Mouse (Mus musculus): Measurements from ENCODE around the gene Olfr484.
"Not testable (repeated sequence)": the region's sequence is repeated elsewhere in the genome, so short reads cannot be mapped to it uniquely, and the experiment has no call there.

Gene Olfr484

DNA sequence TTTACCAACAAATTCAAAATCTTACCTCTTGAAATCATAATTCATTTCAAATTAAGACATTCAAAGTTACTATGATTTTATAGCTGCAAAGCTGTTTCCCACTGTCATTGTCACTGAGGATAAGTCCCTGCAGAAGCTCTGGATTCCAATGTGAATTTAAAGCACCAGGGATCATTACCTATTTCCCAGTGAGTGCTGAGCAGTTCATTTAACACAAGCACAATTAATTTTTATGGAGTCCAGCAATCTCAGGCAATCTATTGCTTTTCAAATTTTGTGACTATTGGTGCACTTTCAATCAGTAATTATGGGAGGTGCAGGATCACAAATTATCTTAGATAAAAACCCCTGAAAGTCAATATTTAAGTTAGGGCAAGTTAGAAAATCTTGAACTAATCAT lies at the start of gene Olfr484:
Gene Olfr484 (minus strand): TSS at position 101 of the 400 bp plus-strand sequence.
- DNase-seq (ENCODE audit: low read depth, low spot score) = no peak

DNA sequence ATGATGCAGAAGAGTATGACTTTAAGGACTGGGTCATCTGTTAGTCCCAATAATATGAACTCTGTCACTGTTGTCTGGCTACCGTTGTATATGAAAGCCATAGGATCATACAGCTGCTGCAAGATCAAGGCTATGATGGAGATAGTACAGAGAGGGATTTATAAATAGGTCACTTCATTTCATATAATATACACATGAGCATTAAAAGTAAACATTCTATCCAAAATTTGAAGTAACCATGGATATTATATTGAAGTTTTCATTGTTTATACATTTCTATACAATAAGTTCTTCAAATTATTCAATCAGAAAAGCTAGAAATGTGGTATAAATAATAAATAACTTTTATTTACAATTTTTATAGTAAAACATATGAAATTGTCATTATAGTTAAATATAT lies 45.4 kb upstream of the Olfr484 start, which contains the start of gene Olfr486:
Gene Olfr486 (minus strand): TSS at position 101 of the 400 bp plus-strand sequence.
- DNase-seq (ENCODE audit: low read depth, low spot score) = not testable (repeated sequence)

DNA sequence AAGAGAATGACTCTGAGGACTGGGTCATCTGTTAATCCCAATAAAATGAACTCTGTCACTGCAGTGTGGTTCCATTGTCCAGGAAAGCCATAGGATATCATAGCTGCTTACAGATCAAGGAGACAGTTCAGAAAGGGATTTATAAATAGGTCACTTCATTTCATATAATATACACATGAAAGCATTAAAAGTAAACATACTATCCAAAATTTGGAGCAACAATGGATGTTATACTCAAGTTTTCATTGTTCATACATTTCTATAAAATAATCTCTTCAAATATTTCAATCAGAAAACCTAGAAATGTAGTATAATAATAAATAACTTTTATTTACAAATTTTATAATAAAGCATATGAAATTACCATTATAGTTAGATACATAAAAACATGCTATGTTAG lies 32.5 kb upstream of the Olfr484 start, which contains the start of gene Olfr485:
Gene Olfr485 (minus strand): TSS at position 101 of the 400 bp plus-strand sequence.
- DNase-seq (ENCODE audit: low read depth, low spot score) = no peak

DNA sequence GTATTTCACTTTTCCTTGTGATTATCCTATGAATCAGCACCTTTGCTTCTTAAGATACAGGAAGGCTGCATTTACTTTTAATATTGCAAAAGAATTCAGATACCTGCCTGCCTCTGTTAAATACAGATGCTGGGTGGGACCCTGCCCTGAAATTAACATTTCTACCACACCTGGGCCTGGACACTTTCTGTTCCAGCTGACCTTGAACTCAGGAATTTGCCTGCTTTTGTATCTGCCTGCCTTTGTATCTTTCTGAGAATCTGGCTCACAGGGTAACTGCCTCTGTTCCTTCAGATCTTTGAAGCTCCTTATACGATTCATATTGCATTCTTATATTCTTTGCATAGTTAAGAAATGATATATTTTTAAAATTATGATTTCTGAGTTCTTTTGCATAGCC lies 5.8 kb downstream of the Olfr484 start:
- DNase-seq (ENCODE audit: low read depth, low spot score) = no peak

DNA sequence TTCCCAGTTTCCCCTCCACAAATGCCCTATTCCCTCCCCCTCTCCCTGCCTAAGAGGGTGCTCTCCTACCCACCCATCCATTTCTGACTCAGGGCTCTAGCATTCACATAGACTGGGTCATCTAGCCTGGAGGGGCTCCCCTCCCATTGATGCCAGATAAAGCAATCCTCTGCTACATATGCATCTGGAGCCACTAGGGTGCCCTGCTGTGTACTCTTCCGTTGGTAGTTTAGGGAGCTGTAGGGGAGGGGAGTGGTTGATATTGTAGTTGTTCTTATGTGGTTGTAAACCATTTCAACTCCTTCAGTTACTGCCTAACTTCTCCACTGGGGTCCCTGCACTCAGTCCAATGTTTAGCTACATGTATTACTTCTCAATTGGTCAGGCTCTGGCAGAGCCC lies 6.6 kb downstream of the Olfr484 start:
- no peak for DNase-seq (ENCODE audit: low read depth, low spot score)

DNA sequence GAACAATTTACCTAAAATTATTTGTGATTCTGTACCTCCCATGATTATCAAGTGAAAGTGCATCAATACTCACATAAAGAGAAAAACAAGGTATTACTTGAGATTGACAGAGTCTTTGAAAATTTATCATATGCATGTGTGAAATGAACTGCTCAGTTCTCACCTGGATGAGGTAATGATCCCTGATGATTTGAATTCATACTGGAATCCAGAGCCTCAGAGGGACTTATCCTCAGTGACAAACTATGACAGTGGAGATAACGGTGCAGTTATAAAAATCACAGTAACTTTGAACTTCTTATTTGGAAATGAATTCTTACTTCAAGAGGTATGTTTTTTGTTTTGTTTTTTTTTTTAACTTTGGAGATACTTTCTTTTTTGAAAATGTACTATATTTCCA lies 26.7 kb downstream of the Olfr484 start, which contains the start of gene Olfr483:
Gene Olfr483 (plus strand): TSS at position 301 of the 400 bp plus-strand sequence.
- no peak for DNase-seq (ENCODE audit: low read depth, low spot score)

DNA sequence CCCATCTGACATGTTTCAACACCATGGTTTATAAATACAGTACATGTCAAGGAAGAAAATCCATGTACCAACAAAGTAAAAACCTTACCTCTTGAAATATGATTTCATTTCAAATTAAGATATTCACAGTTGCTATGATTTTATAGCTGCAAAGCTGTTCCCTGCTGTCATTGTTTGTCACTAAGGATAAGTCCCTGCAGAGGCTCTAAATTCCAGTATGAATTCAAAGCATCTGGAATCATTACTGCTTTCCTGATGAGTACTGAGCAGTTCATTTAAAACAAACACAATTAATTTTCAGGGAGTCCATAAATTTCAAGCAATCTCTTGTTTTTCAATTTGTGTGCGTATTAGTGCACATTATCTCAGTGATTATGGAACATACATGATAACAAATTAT lies 29.8 kb downstream of the Olfr484 start, which contains the start of gene Olfr482:
Gene Olfr482 (minus strand): TSS at position 101 of the 400 bp plus-strand sequence.
- DNase-seq (ENCODE audit: low read depth, low spot score) = no peak

DNA sequence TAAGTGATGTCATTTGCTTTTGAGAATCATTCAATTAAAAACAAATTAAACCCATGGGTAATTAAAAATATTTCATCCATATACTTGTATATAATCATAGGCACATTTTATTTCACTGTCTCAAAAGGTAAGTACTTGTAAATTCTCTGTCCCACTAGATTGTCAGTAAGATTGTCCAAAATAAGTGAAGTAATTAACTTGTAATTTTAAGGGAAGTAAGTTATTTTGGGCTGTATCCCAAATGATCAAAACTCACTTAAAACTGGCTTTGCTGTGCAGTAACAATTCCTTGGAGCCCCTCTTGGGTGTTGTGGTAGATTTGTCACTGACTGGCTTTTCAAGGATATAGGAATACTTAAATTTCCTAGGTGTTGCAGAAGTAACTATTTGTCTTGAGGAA lies 47.7 kb downstream of the Olfr484 start, which contains the start of gene Olfr481:
Gene Olfr481 (plus strand): TSS at position 301 of the 400 bp plus-strand sequence.
- DNase-seq (ENCODE audit: low read depth, low spot score) = no peak
